Mouse (Mus musculus): ENCODE results near the gene Tmem200c. TPM values are rescaled to one million over a fixed set of nuclear protein-coding genes. Genes with fewer than 3 reads are reported as not detected.
A peak's percentile ranks its signal among the peaks of the same experiment; 100 is the strongest.

Tmem200c gene
- polyA plus RNA-seq, 1 experiment from 2014 or later = 1.1 TPM

- Histone ChIP-seq H3K27ac (replicated peaks; ENCODE audit: low read depth, low read length) (no peak overlapping the region), H3K9ac (replicated peaks; ENCODE audit: low read length) (no peak overlapping the region), H3K27me3 (ENCODE audit: control insufficient read depth, insufficient read depth, low read length) (no peaks in the 10 kb centered on the region), H3K4me2 (ENCODE audit: low read depth, low read length) (no peak overlapping the region), H3K9me3 (replicated peaks; ENCODE audit: control insufficient read depth, low read length) (no peaks in the 10 kb centered on the region), H3K4me1 (ENCODE audit: control insufficient read depth, insufficient read depth, low read length) (no peaks in the 10 kb centered on the region), H3K36me3 (replicated peaks; ENCODE audit: control insufficient read depth, insufficient read depth, low read depth, low read length) (no peaks in the 10 kb centered on the region), H3K4me3 (ENCODE audit: low read depth, low read length) (no peak overlapping the region)
- DNase-seq (ENCODE audit: low spot score) (peak; percentile 52), ATAC-seq (replicated peaks; ENCODE audit: insufficient number of reproducible peaks, low FRiP score, low TSS enrichment, low read depth) (no peak)
- 71% methylated on average over 5 of the region's 5 CpGs for WGBS
Observed at GRCm38 (mm10) chr17:68875251-68875650, 48.8 kb downstream of the Tmem200c start.

GRCm38 (mm10) chr17:68875917-68876495 is 49.6 kb downstream of the Tmem200c start:
- DNase-seq (ENCODE audit: low spot score) (no peak), ATAC-seq (replicated peaks; ENCODE audit: insufficient number of reproducible peaks, low FRiP score, low TSS enrichment, low read depth) (no peak)
- Histone ChIP-seq H3K36me3 (replicated peaks; ENCODE audit: control insufficient read depth, insufficient read depth, low read depth, low read length) (no peaks in the 10 kb centered on the region), H3K4me2 (ENCODE audit: low read depth, low read length) (no peak overlapping the region), H3K4me3 (ENCODE audit: low read depth, low read length) (no peak overlapping the region), H3K9me3 (replicated peaks; ENCODE audit: control insufficient read depth, low read length) (no peaks in the 10 kb centered on the region), H3K9ac (replicated peaks; ENCODE audit: low read length) (no peak overlapping the region), H3K4me1 (ENCODE audit: control insufficient read depth, insufficient read depth, low read length) (no peaks in the 10 kb centered on the region), H3K27me3 (ENCODE audit: control insufficient read depth, insufficient read depth, low read length) (no peaks in the 10 kb centered on the region), H3K27ac (replicated peaks; ENCODE audit: low read depth, low read length) (no peak overlapping the region)
- 83% methylated on average over 10 of the region's 10 CpGs for WGBS

GRCm38 (mm10) chr17:68881725-68882524 is 55.5 kb downstream of the Tmem200c start:
- H3K27me3 ChIP-seq (ENCODE audit: control insufficient read depth, insufficient read depth, low read length) = no peaks in the 10 kb centered on the region
- H3K27ac ChIP-seq (replicated peaks; ENCODE audit: low read depth, low read length) = no peak overlapping the region
- H3K9me3 ChIP-seq (replicated peaks; ENCODE audit: control insufficient read depth, low read length) = no peaks in the 10 kb centered on the region
- DNase-seq (ENCODE audit: low spot score) (peak; percentile 66), ATAC-seq (replicated peaks; ENCODE audit: insufficient number of reproducible peaks, low FRiP score, low TSS enrichment, low read depth) (0 out of 2 replicates have a peak, but pooled peaks have one; percentile 39)
- H3K4me1 ChIP-seq (ENCODE audit: control insufficient read depth, insufficient read depth, low read length) = no peaks in the 10 kb centered on the region
- no peak overlapping the region for H3K9ac ChIP-seq (replicated peaks; ENCODE audit: low read length)
- WGBS = 16% methylated on average over 21 of the region's 21 CpGs
- H3K4me3 ChIP-seq (ENCODE audit: low read depth, low read length) = peak overlapping the region; percentile 14; the same call in 1 of the 2 replicates
- peak overlapping the region; percentile 43 for H3K4me2 ChIP-seq (ENCODE audit: low read depth, low read length)
- no peaks in the 10 kb centered on the region for H3K36me3 ChIP-seq (replicated peaks; ENCODE audit: control insufficient read depth, insufficient read depth, low read depth, low read length)

GRCm38 (mm10) chr17:68883474-68884083 is 57.2 kb downstream of the Tmem200c start:
- H3K36me3 ChIP-seq (replicated peaks; ENCODE audit: control insufficient read depth, insufficient read depth, low read depth, low read length) = no peaks in the 10 kb centered on the region
- H3K9me3 ChIP-seq (replicated peaks; ENCODE audit: control insufficient read depth, low read length) = no peaks in the 10 kb centered on the region
- H3K4me3 ChIP-seq (ENCODE audit: low read depth, low read length) = no peak overlapping the region
- no peak for DNase-seq (ENCODE audit: low spot score)
- H3K27ac ChIP-seq (replicated peaks; ENCODE audit: low read depth, low read length) = no peak overlapping the region
- no peaks in the 10 kb centered on the region for H3K27me3 ChIP-seq (ENCODE audit: control insufficient read depth, insufficient read depth, low read length)
- H3K4me2 ChIP-seq (ENCODE audit: low read depth, low read length) = no peak overlapping the region
- H3K9ac ChIP-seq (replicated peaks; ENCODE audit: low read length) = no peak overlapping the region
- no peaks in the 10 kb centered on the region for H3K4me1 ChIP-seq (ENCODE audit: control insufficient read depth, insufficient read depth, low read length)
- ATAC-seq (replicated peaks; ENCODE audit: insufficient number of reproducible peaks, low FRiP score, low TSS enrichment, low read depth) = no peak
- 65% methylated on average over 3 of the region's 3 CpGs for WGBS

- Histone ChIP-seq H3K27ac (replicated peaks; ENCODE audit: low read depth, low read length) (no peak overlapping the region), H3K36me3 (replicated peaks; ENCODE audit: control insufficient read depth, insufficient read depth, low read depth, low read length) (no peaks in the 10 kb centered on the region), H3K27me3 (ENCODE audit: control insufficient read depth, insufficient read depth, low read length) (no peaks in the 10 kb centered on the region), H3K9me3 (replicated peaks; ENCODE audit: control insufficient read depth, low read length) (no peaks in the 10 kb centered on the region), H3K4me3 (ENCODE audit: low read depth, low read length) (no peak overlapping the region), H3K4me1 (ENCODE audit: control insufficient read depth, insufficient read depth, low read length) (no peaks in the 10 kb centered on the region), H3K9ac (replicated peaks; ENCODE audit: low read length) (no peak overlapping the region), H3K4me2 (ENCODE audit: low read depth, low read length) (no peak overlapping the region)
- DNase-seq (ENCODE audit: low spot score) (no peak), ATAC-seq (replicated peaks; ENCODE audit: insufficient number of reproducible peaks, low FRiP score, low TSS enrichment, low read depth) (no peak)
- WGBS = 86% methylated on average over 3 of the region's 3 CpGs
Observed at GRCm38 (mm10) chr17:68890672-68891071, 64.2 kb downstream of the Tmem200c start.

Other genes starting within 250 kb of the Tmem200c start
- 124 and 136 TPM in 2 replicates for gene Epb41l3, start 249.1 kb downstream of the Tmem200c start, polyA plus RNA-seq (2014; fragmentation: Nextera tagmentation; extraction: Ambion mirVana)

All from embryonic facial prominence, embryonic 11.5 days (tissue).